Mouse (Mus musculus) kidney, adult 8-10 months (tissue): ENCODE measurements at regions not wholly inside any gene's neighbourhood (a gene's known extent, or its start where the extent isn't known, plus 50 kb on each side); places are given as distances from the start of the nearest gene placed in this dataset.
"Not testable (repeated sequence)": the region's sequence is repeated elsewhere in the genome, so short reads cannot be mapped to it uniquely, and the experiment has no call there.

ENCODE experiments used
- DNase-seq, 2 experiments: peaks; one replicate each; pipeline ENCODE4 v3.0.0; 2022

GRCm38 (mm10) chr3:16533643-16534042 lies 527.4 kb upstream of the Gm5150 start:
- DNase-seq = no peak

- not testable (repeated sequence) for DNase-seq
Observed at GRCm38 (mm10) chr3:16527511-16527910, 521.3 kb upstream of the Gm5150 start.

DNA sequence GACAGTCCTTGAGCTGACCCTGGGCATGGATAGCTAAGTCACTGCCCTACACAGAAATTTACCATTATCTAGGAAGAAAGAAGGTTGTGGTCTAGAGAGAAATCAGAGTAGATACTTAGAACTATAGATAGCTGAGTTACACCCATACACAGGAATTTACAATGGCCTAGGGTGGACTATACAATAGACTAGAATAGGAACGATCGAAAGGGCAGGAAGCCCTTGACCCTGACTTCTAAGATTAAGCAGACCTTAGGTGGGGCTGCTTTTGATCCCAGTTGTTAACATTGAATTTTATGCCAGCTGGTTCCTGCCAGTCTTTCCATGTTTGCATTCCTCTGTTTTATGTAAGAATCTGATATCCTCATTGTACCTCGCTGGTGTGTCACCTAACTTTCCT lies 482.2 kb upstream of the Gm5150 start:
- DNase-seq = not testable (repeated sequence)

DNA sequence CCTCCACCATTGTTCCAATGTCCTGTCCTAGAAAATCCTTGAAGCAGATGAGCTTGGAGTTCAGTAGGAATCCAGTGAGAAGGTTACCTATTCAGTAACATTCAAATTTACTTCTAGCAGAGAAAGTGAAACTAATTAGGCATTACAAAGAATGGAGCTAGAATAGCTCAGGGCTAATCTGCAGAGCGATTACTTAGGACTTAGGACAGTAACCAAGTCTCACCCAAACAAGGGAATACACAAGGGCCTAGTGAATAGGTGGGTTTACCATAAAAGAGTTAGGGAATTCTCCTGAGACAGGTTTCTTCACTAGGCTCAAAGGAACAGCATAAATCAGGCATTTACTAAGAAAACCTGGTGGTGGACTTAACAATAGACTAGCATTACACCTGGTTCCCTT lies 476.5 kb upstream of the Gm5150 start:
- no peak for DNase-seq

- DNase-seq = no peak
Observed at GRCm38 (mm10) chr3:16471360-16471759, 465.1 kb upstream of the Gm5150 start.

GRCm38 (mm10) chr3:16466388-16466787 lies 460.2 kb upstream of the Gm5150 start:
- DNase-seq = peak in 1 of 2 experiments; percentile 45

GRCm38 (mm10) chr3:16465357-16465756 lies 459.1 kb upstream of the Gm5150 start:
- DNase-seq = no peak

DNA sequence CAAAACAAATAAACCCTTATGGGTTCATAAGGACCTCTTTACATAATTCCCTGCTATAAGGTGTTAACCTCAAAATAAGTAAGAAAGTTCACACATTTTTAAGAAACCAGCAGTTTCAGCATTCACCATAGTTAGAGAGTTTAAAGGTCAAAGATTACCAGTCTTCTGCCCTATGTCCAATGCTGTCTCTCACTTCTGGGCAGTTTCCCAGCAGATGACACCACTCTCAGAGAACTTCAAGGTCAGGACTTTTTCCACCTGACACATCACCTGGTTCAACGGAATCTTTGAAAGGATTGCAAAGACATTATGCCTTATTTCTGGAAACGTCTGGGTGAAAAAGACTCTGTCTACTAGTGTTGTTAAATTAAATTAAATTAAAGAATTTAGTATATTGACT lies 458.1 kb upstream of the Gm5150 start:
- DNase-seq = peak; percentile 9 to 48

DNA sequence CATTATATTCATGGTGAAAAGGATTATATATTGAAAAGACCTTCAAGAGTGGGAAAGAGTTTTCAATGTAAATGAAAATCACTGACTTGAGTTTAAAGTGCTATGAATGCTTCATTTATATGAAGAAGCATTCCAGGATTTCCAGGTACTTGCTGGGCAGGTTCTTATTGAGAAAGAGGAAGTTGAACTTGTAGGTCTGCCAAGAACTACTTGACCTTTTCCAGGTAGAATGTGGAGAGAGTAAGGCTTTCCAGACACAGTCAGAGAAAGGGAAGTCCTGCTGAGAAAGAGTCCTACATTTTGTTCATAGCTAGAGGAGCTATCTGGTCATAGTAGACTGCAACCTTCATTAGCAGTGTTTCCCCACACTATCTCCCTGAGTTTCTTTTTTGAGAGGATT lies 426.8 kb upstream of the Gm5150 start:
- DNase-seq = no peak

DNA sequence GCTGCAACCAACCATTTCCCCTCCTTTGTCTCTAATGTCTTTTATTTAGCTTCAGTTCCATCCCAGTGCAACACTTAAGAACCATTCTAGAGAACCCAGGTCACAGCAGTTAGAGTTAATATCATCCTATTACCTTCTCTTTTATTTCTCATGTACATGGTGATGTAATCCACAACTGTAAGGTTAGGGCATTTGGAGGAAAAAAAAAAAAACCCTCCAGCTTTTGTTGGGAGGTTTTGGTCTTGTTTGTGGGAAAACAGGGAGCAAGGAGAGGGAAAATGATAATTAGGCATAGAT lies 425.5 kb upstream of the Gm5150 start:
- DNase-seq = no peak

- no peak for DNase-seq
Observed at GRCm38 (mm10) chr3:16431082-16431818, 425.0 kb upstream of the Gm5150 start.
